Mouse (Mus musculus) urinary bladder, postnatal 36 days (tissue): ENCODE measurements around the gene Cln3.

Source experiments
- DNase-seq, 2 experiments: peaks; one replicate each; pipeline ENCODE4 v3.0.0; 2022; ENCODE audit warnings: low spot score in 2 of 2, mixed read lengths in 1 of 2

Gene Cln3

DNA sequence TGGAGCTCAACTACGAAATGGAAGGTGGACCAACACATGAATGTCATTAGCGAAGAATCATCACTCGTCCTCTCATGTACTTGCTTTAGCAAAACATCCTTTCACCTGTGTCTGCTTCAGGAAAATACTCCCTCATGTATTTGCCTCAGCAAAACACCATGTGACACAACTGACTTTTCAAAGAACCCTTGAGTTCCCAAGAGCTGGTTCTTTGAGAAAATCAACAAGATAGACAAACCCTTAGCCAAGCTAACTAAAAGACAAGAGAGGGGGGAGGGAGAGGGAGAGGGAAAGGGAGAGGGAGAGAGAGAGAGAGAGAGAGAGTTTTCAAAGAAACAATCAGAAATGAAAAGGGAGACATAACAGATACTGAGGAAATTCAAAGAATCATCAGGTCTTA, 62.3 kb downstream of the Cln3 start:
- no peak for DNase-seq
